Mouse (Mus musculus) heart, postnatal 0 days (tissue): ENCODE results near the gene Fcor. TPM values are rescaled to one million over a fixed set of nuclear protein-coding genes. Genes with fewer than 3 reads are reported as not detected.

Experiments used
- ATAC-seq: fragments of 200-750 bp; cut with Nextera tagmentation; 2 replicates; pipeline ENCODE4 v1.8.0; 2017; ENCODE audit warnings: low read depth, moderate number of reproducible peaks, moderate library complexity; ENCODE audit not compliant: insufficient read depth
- DNase-seq: peaks from one replicate; pipeline ENCODE4 v3.0.0-alpha.2; 2016; ENCODE audit warnings: low spot score
- H3K27ac ChIP-seq: fragments of 300-500 bp; sonication (generic); 2 replicates; pipeline ENCODE4 v1.5.1; 2014; ENCODE audit warnings: low read depth, mild to moderate bottlenecking
- H3K27me3 ChIP-seq: fragments of 300-500 bp; sonication (generic); 2 replicates; pipeline ENCODE4 v1.6.1; 2014; ENCODE audit warnings: low read length, mixed read lengths; ENCODE audit not compliant: control insufficient read depth, insufficient read depth
- H3K36me3 ChIP-seq: fragments of 300-500 bp; sonication (generic); replicated peaks from 2 replicates; pipeline ENCODE4 v1.6.1; 2014; ENCODE audit warnings: low read length, mixed read lengths; ENCODE audit not compliant: control insufficient read depth, insufficient read depth
- H3K4me1 ChIP-seq: fragments of 300-500 bp; sonication (generic); 2 replicates; pipeline ENCODE4 v1.6.1; 2014; ENCODE audit warnings: antibody characterized with exemption; ENCODE audit not compliant: control insufficient read depth, insufficient read depth
- H3K4me2 ChIP-seq: fragments of 300-500 bp; sonication (generic); 2 replicates; pipeline ENCODE4 v1.6.1; 2014; ENCODE audit warnings: low read depth, mild to moderate bottlenecking, low read length, moderate library complexity
- H3K4me3 ChIP-seq: fragments of 300-500 bp; sonication (generic); 2 replicates; pipeline ENCODE4 v1.5.1; 2014; ENCODE audit warnings: low read depth, low read length
- H3K9ac ChIP-seq: fragments of 300-500 bp; sonication (generic); replicated peaks from 2 replicates; pipeline ENCODE4 v1.6.1; 2014; ENCODE audit warnings: low read depth, low read length, mixed read lengths
- H3K9me3 ChIP-seq: fragments of 300-500 bp; sonication (generic); replicated peaks from 2 replicates; pipeline ENCODE4 v1.6.1; 2016; ENCODE audit warnings: low read length; ENCODE audit not compliant: control insufficient read depth
- CTCF ChIP-seq: IDR thresholded peaks from 2 replicates; pipeline ENCODE4 v1.5.1; 2016; ENCODE audit warnings: antibody characterized with exemption, control low read depth, low read depth
- EP300 ChIP-seq: IDR thresholded peaks from 2 replicates; pipeline ENCODE4 v1.6.1; 2016; ENCODE audit warnings: antibody characterized with exemption, low read depth
- WGBS: fragments of 180-500 bp; shearing (Covaris S2); extraction: QIAGEN DNeasy Blood & Tissue Kit; methylation state at CpG from one replicate; pipeline ENCODE4 v1.1.7; 2014; 5-methylcytosine and 5-hydroxymethylcytosine counted together
- polyA plus RNA-seq: library from polyadenylated mRNA; unstranded; fragments of >200 nt; fragmentation: Nextera tagmentation; extraction: Ambion mirVana; gene quantifications from 2 replicates; pipeline ENCODE4 v1.2.1, GENCODE M21; 2015
- total RNA-seq: library from RNA; depleted of rRNA; stranded (reverse); fragments of >200 nt; gene quantifications from 2 replicates; pipeline ENCODE4 v1.2.3, GENCODE M21; 2014; ENCODE audit warnings: low replicate concordance; rRNA removed

Gene Fcor
- total and polyA plus RNA-seq, 2 experiments from 2014 or later = 1.3 TPM; not detected in 1

DNA sequence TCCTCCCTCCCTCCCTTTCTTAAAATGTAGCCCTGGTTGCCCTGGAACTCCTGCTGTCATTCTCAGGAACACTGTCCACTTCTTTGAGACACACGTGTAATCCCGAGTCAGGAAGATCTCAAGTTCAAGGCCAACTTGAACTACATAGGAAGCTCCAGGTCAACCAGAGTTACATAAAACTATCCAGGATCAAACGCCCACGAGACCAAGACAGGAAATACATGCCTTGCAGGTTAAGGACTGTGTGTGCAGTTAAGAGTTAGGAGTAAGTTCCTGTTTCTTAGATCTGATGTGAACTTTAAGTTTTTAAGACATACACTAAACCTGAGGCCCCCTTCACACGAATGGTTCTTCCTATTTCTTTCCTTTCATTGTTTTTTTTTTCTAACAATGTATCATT is 45.2 kb downstream of the Fcor start:
- Histone ChIP-seq H3K4me2 (no peak overlapping the region), H3K4me1 (0 out of 2 replicates have a peak, but pooled peaks cover 8% of the 10 kb centered on the region), H3K9me3 (no peaks in the 10 kb centered on the region), H3K27ac (no peak overlapping the region), H3K4me3 (no peak overlapping the region), H3K27me3 (no peaks in the 10 kb centered on the region), H3K36me3 (no peaks in the 10 kb centered on the region), H3K9ac (no peak overlapping the region)
- WGBS = 49% methylated on average over 5 of the region's 5 CpGs
- TF ChIP-seq EP300 (no peak), CTCF (no peak)
- DNase-seq = no peak
- ATAC-seq = no peak

DNA sequence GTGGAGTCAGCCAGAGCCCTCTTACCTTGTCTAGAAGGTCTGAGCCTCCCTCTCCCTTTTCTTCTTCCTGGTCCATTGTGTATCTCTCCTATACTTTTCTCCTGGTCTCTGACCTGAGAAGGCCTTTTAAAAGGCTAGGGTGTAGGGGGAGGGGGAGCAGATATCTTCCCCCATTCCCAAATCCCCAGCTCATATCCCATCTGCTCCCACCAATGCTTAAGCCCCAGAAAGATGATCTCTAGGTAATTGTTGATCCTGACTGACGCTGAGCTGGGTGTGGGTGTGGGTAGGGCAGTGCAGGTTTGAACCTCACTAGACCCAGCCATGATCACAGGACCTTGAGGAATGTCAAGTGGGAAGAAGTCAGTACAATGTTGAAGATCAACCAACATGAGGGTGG is 46.7 kb downstream of the Fcor start, which contains the start of gene Pcp2:
TSS of gene Pcp2 (minus strand) at position 101 of the 400 bp plus-strand sequence.
- Histone ChIP-seq H3K9ac (no peak within 1 kb of the TSS), H3K4me1 (peaks cover 6% of the 10 kb centered on the region), H3K4me3 (no peak within 1 kb of the TSS), H3K27ac (no peak within 1 kb of the TSS), H3K4me2 (no peak within 1 kb of the TSS), H3K9me3 (no peaks in the 10 kb centered on the region), H3K36me3 (no peaks in the 10 kb centered on the region), H3K27me3 (no peaks in the 10 kb centered on the region)
- ATAC-seq = no peak
- WGBS = 42% methylated on average over 1 of the region's 1 CpGs
- DNase-seq = no peak
- TF ChIP-seq EP300 (no peak), CTCF (no peak)

DNA sequence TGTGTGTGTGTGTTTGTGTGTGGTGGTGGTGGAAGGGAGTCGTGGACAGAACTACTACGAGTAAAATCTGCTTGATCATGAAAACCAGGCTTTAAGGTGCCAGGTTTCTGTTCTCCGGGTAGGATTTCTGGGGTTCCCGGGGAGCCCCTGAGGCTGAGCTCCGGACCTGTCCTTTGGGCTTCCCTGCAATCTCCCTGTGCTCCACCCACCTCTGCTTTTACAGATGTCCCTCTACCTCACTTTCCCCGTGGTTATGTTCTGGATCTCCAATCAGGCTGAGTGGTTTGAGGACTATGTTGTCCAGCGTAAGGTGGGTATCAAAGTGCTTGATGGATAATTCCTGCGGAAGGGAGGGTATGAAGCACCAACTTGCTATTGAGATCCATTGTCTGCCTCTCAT is 50.0 kb downstream of the Fcor start:
- Histone ChIP-seq H3K4me2 (peak overlapping the region; percentile 93), H3K36me3 (peaks cover 14% of the 10 kb centered on the region), H3K4me3 (peak overlapping the region; percentile 74; the same call in 1 of the 2 replicates), H3K27ac (no peak overlapping the region), H3K27me3 (no peaks in the 10 kb centered on the region), H3K4me1 (peaks cover 12% of the 10 kb centered on the region), H3K9ac (no peak overlapping the region), H3K9me3 (no peaks in the 10 kb centered on the region)
- TF ChIP-seq EP300 (no peak), CTCF (no peak)
- no peak for DNase-seq
- WGBS = 71% methylated on average over 8 of the region's 8 CpGs
- no peak for ATAC-seq

DNA sequence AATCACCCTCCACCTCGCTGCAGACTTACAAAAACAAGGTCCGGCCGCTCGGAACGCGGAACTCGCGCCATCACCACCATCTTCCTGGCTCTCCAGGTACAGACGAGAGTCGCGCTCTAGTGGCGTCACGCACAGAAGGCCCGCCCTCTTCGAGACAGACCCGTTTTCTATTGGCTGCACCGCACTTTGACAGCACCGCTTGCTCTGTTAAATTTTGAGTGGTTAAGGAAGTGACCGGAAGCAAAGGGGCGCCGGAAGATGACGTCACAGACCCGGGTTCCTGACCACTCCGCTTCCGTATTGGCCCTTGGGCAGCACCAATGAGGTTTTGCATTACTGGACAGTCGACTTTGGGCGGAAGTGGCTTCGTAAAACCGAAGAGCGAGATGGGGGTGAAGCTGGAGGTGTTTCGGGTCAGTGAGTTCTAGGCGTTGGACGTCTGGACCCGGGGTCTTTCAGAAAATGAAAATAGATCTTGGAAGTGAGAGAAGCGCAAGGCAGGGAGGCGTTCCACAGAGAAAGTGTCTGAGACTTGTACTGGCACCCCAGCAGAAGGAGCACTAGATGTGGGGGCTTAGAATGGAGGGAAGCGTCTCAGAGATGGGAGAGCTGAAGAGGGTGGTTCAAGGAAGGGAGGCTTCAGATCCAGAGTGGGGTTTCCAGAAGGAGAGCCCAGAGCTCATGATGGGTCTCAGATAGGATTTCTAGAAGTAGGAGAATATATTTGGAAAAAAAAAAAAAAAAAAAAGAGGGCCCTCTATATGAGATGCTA is 50.8 kb downstream of the Fcor start, which contains the start of the genes Xab2 and Pet100:
TSS of gene Xab2 (minus strand) at position 118 of the 772 bp plus-strand sequence.
TSS of gene Pet100 (plus strand) at position 350 of the 772 bp plus-strand sequence.
- TF ChIP-seq EP300 (no peak; the same call in 1 of the 2 replicates), CTCF (no peak)
- peak; percentile 98 for ATAC-seq
- no peak within 1 kb of the TSS for H3K27ac ChIP-seq

More for the DNA sequence above, 50.8 kb downstream of the Fcor start, which contains the start of the genes Xab2 and Pet100:
- peak within 1 kb of the TSS; percentile 93 for H3K4me2 ChIP-seq
- peaks cover 12% of the 10 kb centered on the region for H3K4me1 ChIP-seq
- peak within 1 kb of the TSS; percentile 74 for H3K4me3 ChIP-seq
- no peaks in the 10 kb centered on the region for H3K9me3 ChIP-seq
- H3K36me3 ChIP-seq = peaks cover 20% of the 10 kb centered on the region
- peak within 1 kb of the TSS; percentile 75 for H3K9ac ChIP-seq
- no peaks in the 10 kb centered on the region for H3K27me3 ChIP-seq
- under 1% methylated on average over 37 of the region's 37 CpGs for WGBS
- peak; percentile 98 for DNase-seq

Other genes with a start within 250 kb of the Fcor start
- 8.9 and 14.1 TPM in 2 replicates for gene Pex11g, start 204.7 kb downstream of the Fcor start, total RNA-seq
- 6.8 and 7.3 TPM in 2 replicates for gene Pex11g, start 204.7 kb downstream of the Fcor start, polyA plus RNA-seq
- not detected in 2 replicates for gene Tex45, start 201.5 kb downstream of the Fcor start, total RNA-seq
- gene Tex45, start 201.5 kb downstream of the Fcor start, polyA plus RNA-seq = not detected in 2 replicates
- gene Zfp358, start 179.2 kb downstream of the Fcor start, total RNA-seq = 59.7 and 70.8 TPM in 2 replicates
- gene Zfp358, start 179.2 kb downstream of the Fcor start, polyA plus RNA-seq = 25.0 and 25.7 TPM in 2 replicates
- 47.6 and 56.5 TPM in 2 replicates for gene Mcoln1, start 171.9 kb downstream of the Fcor start, total RNA-seq
- 32.7 and 32.9 TPM in 2 replicates for gene Mcoln1, start 171.9 kb downstream of the Fcor start, polyA plus RNA-seq
- 15.9 and 41.7 TPM in 2 replicates for gene Pnpla6, start 157.0 kb downstream of the Fcor start, total RNA-seq
- gene Pnpla6, start 157.0 kb downstream of the Fcor start, polyA plus RNA-seq = 7.9 and 8.4 TPM in 2 replicates
- 1.3 and 1.9 TPM in 2 replicates for gene C330021F23Rik, start 104.4 kb downstream of the Fcor start, total RNA-seq
- 2.0 and 2.3 TPM in 2 replicates for gene C330021F23Rik, start 104.4 kb downstream of the Fcor start, polyA plus RNA-seq
- 2.1 and 7.9 TPM in 2 replicates for gene Camsap3, start 85.1 kb downstream of the Fcor start, total RNA-seq
- gene Camsap3, start 85.1 kb downstream of the Fcor start, polyA plus RNA-seq = 0.33 and 0.43 TPM in 2 replicates
- gene Xab2, start 51.0 kb downstream of the Fcor start, total RNA-seq = 26.8 and 27.0 TPM in 2 replicates
- gene Xab2, start 51.0 kb downstream of the Fcor start, polyA plus RNA-seq = 20.0 TPM in 2 replicates
- 2.4 and 14.4 TPM in 2 replicates for gene Pet100, start 50.8 kb downstream of the Fcor start, total RNA-seq
- gene Pet100, start 50.8 kb downstream of the Fcor start, polyA plus RNA-seq = 112 and 121 TPM in 2 replicates
- gene Pcp2, start 46.8 kb downstream of the Fcor start, total RNA-seq = not detected in 2 replicates
- gene Pcp2, start 46.8 kb downstream of the Fcor start, polyA plus RNA-seq = not detected in 2 replicates
- gene Stxbp2, start 41.4 kb downstream of the Fcor start, total RNA-seq = 15.2 and 30.5 TPM in 2 replicates
- 13.8 and 14.5 TPM in 2 replicates for gene Stxbp2, start 41.4 kb downstream of the Fcor start, polyA plus RNA-seq
- not detected in 2 replicates for gene Retn, start 16.6 kb downstream of the Fcor start, total RNA-seq
- not detected in 2 replicates for gene Retn, start 16.6 kb downstream of the Fcor start, polyA plus RNA-seq
- not detected in 2 replicates for gene Mcemp1, start 6.6 kb downstream of the Fcor start, total RNA-seq
- 0.27 and 0.30 TPM in 2 replicates for gene Mcemp1, start 6.6 kb downstream of the Fcor start, polyA plus RNA-seq
- gene Trappc5, start 3.9 kb upstream of the Fcor start, total RNA-seq = 31.1 and 38.0 TPM in 2 replicates
- gene Trappc5, start 3.9 kb upstream of the Fcor start, polyA plus RNA-seq = 29.2 and 29.8 TPM in 2 replicates
- not detected in 2 replicates for gene Fcer2a, start 21.8 kb upstream of the Fcor start, total RNA-seq
- 0.11 TPM in 1 of 2 replicates, not detected in the other for gene Fcer2a, start 21.8 kb upstream of the Fcor start, polyA plus RNA-seq
- 5.6 TPM in 1 of 2 replicates, not detected in the other for gene Clec4g, start 48.3 kb upstream of the Fcor start, total RNA-seq
- 1.9 and 2.5 TPM in 2 replicates for gene Clec4g, start 48.3 kb upstream of the Fcor start, polyA plus RNA-seq
- gene Cd209a, start 76.6 kb upstream of the Fcor start, total RNA-seq = not detected in 2 replicates
- not detected in 2 replicates for gene Cd209a, start 76.6 kb upstream of the Fcor start, polyA plus RNA-seq
- gene Cd209e, start 181.9 kb upstream of the Fcor start, total RNA-seq = not detected in 2 replicates
- gene Cd209e, start 181.9 kb upstream of the Fcor start, polyA plus RNA-seq = not detected in 2 replicates
- gene Cd209d, start 206.2 kb upstream of the Fcor start, total RNA-seq = not detected in 2 replicates
- not detected in 2 replicates for gene Cd209d, start 206.2 kb upstream of the Fcor start, polyA plus RNA-seq